Mouse (Mus musculus): ENCODE measurements at regions not wholly inside any gene's neighbourhood (a gene's known extent, or its start where the extent isn't known, plus 50 kb on each side); places are given as distances from the start of the nearest gene placed in this dataset.

DNA sequence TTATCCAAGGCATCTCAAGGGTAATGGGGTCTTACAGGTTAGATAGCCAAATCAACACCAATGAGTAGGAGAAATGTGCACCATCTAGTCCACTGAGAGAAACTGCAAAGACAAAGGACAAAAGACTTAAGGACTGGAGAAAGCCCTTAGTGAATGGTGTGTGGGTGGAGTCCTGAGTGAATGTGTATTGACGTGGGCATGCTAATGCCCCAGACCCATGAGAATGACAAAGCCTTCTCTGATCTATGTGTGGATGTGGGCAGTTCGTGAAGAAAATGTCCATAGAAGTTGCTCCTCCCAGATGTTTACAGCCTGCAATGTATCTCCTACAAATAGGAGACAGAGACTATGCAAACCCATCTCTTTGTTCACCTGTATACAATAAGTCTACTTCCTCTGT is 188.7 kb upstream of the Arx start:
- no peak for TF ChIP-seq CTCF (IDR thresholded peaks at IDR 0.05; ENCODE audit: extremely low read depth, insufficient read length, insufficient replicate concordance, low read depth, low read length)
- TF ChIP-seq POLR2A (IDR thresholded peaks at IDR 0.05; ENCODE audit: low read depth, low read length) = no peak

All from small intestine, adult 2 months (tissue).